Mouse (Mus musculus) brain, embryonic 18.5 days (tissue): ENCODE data around the gene Tekt3.

Source experiments
- DNase-seq: peaks from one replicate; pipeline ENCODE4 v3.0.0-alpha.2; 2012; ENCODE audit warnings: low read depth, low spot score

Tekt3 gene

DNA sequence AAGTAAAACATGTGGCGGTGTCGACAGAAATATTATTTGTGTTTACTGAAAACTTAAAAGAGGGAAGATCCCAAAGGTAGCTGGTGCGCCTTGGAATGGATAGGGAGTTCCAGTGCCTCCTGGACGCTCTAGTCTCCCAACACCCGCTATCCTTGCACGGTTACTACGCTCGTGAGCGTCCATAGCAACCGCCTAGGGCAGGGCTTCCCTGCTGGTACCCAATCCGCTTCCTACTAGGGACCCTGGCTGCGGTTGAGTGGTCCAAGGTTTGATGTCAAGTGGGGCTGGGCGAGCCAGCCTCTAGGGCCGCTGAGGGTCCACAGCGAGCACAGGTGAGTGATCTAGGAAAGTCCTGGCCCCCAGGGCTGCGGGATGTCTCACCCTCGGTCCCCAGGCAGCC is at the start of gene Tekt3:
Tekt3 (plus strand) TSS at position 209 of the 400 bp plus-strand sequence.
- no peak for DNase-seq

DNA sequence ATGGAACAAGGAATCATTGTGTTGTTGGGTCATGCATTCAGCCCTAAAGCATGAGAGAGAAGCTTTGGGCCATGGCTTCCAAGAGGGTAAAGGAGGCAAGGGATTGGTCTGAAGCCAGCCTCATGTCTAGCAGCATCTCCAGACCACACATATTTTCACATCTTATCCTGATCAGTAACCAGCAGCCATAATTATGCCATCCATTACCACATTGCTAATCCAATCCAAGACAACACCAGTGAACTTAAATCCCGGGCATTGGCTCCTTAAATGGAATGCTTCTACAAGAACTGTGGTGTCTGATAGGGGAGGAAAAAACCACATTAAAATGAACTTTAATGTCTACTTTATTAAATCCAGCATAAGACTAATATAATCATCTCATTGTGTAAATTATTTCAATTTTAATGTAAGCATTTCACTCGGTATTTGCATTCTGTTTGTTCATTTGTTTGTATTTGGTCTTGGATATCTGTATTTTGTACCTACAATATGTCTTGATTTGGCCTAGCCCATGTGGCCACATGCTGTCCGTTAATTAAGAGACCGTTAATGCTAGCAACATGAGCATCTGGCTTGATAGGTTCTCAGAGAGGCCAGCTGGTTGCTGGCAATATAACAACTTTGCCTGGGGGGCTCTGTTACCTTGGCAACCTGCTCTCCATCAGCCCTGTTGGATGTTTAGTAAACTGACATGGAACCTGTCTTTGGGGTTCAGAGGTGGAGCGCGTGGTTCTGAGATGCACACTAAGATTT is 43.9 kb upstream of the Tekt3 start:
- no peak for DNase-seq

DNA sequence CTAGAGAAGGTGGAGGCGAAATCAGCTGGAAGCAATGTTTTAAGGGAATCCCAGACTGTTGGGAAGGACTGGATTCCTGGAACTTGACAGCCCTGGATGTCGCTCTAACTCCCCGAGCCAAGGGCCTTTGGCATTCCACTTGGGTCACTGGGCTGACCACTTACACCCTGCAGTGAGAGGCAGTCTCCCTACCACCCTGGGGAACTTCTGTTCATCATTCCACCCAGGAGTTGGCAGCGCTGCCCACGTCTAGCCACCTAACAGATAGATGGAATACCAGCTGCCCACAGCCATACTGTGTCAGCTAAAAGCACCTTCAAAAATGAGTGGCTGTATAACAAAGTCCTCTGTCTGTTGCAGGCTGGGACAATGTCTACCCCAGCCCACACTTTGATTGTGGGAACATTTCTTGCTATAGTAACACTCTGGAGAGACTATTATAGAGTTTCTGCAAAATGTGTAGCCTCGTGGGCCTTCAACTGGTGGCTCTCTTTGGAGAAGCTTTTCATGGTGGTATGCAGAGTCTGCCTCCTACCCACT is 43.3 kb upstream of the Tekt3 start:
- no peak for DNase-seq

DNA sequence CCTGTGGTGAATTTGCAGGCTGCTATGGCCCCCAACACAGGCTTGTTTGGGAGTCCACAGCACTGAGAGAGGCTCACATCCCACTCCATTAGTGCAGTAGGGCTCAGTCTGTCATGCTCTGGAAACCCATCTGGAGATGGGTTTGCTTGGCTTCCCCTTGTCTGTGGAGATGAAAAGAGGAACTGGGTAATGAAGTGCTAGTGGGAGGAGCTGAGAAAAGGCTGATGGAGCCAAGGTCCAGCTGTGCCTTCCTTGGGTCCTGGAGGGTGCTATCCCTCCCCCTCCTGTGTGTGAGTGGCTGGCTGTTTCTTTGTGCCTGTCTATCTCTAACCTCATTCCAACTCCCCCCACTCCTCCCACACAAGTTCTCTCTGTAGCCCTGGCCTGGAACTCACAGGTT is 40.8 kb upstream of the Tekt3 start:
- DNase-seq = no peak

DNA sequence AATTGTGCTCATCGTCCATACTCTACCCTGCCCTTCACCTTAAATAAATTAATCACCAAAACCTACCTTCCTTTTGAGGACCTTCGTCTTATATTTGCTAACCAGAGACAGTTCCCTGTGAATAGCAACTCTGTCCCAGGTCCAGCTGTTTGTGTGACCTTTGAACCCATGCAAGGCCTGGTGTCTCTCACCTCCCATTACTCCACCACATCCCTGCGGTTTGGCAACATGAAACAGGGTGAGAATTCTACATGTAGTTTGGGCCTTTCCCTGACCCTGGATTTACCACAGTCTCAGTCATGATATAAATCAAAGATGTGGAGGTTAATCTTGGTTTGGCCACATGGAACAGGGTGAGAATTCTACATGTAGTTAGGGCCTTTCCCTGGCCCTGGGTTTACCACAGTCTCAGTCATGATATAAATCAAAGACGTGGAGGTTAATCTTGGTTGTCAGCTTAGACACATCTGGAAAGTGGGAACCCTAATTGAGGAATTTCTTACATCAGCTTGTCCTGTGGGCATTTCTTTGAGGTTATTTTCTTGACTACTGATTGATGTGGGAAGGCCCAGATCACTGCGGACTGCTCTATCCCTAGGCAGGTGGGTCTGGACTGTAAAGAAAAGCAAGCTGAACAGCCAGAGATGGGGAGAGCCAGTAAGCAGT is 40.2 kb upstream of the Tekt3 start:
- DNase-seq = no peak

DNA sequence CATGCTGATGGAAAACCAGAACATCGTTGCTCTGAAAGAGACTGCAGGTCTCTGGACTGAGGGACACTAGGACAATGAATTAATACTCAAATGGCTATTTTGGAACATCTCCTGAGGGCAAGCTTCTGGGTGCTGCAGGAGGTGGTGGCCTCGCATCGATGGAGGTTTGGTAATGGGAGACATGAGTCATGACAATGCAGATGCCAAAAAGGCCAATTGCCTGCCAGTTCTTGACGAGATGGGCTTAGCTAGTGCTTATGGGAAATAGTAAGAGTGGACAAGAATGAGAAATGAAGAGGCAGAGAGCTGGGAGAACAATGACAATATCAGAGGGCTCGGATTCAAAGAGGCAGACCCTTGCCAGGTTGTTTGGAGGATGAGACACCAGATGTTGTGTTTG is 38.0 kb upstream of the Tekt3 start:
- no peak for DNase-seq

DNA sequence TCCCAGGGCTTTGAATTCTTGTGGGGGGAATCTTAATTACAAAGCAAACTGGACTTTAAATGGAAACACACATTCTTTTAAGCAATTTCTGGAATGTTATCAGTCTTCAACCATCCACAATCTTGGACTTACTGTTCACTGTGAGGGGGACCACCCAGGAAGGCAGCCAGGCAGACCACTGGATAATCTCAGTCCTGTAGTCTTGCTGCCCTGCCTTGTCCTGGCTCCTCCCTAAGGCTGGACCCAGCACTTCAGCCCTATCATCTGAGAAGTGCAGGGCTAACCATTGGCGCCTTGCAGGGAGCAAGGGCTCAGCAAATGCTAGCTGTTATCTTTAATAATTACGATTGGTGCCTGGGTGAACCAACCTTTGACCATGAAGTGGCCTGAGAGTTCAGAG is 37.3 kb upstream of the Tekt3 start:
- no peak for DNase-seq

DNA sequence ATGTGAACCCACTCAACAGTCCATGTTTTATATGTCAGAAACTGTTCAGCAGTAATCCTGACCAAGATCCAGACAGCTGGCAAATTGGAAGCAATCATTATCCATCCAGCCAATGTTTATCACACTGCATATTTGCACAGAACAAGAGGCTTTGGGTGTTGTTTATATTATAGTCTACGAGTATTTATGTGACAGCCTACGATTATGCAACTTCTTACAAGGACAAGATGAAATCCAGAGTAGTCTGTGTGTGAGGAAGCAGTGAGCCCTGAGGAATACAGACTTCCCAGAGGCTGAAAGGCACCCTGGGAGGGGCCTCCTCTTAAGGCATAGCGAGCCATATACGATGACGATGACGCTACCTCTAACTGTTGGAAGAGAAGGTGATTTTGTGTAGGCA is 36.0 kb upstream of the Tekt3 start:
- DNase-seq = peak; percentile 45

DNA sequence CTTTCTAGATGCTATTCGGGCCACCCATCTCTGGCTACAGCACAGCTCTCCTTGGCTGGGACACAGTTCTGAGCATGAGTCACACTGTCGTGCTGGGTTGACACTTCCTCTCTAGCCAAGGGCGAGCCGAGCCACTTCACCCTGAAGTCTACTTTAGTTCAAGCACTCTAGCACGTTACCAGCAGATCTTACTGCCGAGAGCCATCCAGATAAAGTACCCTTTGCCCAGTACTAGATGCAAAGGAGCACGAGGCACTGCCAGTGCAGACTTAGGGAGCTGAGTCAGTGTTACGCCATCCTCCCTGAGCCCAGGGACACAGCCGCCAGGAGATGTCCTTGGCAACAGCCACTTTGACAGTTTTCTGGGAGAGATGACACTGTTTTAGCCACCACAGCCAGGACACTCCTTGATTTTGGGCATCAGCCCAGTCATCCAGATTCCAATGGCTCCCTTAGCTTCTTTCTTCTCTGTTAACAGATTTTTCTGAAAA is 34.8 kb upstream of the Tekt3 start:
- DNase-seq = no peak

DNA sequence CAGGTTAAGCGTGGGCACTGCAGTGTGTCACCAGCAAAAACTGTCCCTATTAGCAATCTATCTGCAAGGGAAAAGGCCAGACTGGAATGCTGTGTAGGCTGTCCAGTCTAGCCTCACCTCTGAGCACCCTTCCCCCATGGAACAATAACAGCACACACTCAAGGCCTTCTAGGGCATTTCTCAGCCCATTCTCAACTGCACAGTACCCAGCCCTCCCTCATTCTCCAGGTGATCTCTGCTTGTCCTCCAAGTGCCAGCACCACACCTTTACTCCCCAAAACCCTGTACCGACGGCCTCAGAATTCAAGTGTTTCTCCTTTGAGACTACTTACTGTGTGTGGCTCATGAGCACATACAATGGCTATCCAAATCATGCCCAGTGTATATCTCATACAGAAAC is 33.3 kb upstream of the Tekt3 start:
- no peak for DNase-seq

DNA sequence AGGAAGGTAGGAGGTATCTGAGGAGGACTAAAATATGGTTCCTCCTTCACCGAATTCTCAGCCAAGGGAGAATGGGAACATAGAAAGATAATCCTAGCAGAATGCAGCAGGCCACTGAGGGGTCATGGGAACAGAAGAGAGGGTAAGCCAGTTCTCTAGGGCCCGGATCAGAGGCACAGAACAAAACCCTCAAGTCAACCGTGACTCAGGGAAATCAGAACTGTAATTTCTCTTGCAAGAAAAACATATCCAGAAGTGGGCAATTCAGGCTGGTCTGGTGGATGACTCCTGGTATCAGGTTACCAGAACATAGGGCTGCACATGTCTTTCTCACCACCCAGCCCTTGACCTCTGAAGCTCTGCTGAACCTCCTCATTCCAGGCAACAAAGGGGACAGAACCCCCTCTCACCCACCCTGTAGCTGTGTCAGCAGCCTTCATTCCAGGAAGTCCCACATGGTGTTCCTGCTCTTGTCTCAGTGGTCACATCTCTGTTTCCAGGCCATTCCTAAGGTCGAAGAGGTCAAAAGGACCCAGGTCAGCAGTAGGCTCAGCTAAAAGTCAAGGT is 32.2 kb upstream of the Tekt3 start:
- DNase-seq = no peak

DNA sequence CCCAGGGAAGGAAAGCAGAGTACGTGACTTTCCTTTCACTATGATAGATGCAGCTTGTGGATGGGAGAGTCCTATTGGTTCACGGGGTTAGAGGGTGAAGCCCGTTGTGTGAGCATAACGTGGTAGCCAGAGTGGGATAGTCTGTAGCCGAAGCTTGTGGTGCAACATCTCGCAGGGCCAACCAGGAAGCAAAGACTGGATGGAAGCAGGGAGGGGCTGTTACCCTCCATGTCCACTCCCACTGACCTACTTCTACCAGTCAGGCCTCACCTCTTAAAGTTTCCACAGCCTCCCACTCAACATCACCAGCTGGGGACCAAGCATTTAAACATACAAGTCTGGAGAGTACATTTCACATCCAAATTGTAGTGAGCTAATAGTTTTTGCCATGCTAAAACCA is 31.7 kb upstream of the Tekt3 start:
- no peak for DNase-seq

DNA sequence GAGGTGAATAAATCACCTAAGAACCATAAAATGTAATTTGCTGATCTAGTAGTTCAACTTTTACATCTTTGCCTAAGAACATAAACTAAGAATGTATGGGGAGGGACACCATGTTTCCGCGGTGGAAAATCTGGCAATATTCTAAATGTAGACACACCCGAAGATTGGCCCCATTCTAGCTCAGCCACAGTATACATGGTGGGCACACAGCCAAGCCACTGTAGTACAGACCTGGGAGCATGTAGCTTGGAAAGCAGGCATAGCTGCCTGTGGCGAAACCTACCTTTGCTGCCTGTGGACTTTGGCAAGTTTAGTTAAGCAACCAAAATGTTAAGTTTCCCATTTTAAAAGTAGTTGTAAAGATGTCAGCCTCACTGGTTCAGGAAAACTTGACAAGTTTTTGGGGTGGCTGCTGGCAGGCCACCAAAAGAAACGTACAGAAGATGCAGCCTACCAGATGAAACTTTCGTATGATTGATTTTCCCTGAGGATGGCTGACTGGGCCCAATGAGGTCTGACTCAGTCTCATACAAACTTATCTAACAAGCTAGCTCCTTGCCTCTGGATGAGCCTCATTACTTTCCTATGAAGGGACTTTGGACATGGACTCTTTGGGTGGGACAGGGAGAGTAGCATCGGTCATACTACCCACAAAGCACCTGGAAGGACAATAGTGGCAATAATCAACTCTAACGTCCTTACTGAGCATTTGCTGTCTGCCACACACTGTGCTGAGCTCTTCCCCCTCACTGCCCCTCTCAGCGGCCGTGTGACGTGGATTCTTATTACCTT is 25.8 kb upstream of the Tekt3 start:
- DNase-seq = no peak

DNA sequence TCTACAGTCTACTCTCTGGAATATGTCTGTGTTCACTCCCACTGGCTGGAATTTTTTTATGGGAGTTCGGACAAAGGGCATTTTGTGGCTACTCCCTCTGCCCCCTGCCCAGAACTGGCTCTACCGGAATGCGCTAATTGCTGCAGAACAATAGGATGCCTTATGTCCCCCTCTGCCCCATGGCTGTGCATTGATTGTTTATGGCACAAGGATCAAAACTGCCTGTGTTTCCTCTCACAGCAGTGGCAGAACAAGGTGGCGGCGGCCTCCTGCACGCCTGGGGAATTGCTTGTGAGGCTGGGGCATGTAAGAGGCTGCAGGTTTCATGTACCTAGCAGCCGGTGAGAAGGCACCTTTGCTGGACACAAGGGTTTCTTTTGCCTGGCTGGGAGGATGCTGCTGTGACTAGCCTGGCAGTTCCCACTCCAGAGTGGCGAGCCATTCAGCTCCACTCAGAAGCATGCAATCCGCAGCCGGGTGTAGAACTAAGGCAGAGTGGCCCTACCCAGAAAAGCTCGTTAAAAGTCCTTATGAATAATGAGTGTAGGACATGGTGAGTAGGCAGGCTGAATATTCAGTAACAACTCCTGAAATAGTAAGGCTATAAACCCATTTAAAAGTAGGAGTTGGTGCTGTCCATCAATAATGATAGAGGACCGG is 21.3 kb upstream of the Tekt3 start:
- DNase-seq = no peak

DNA sequence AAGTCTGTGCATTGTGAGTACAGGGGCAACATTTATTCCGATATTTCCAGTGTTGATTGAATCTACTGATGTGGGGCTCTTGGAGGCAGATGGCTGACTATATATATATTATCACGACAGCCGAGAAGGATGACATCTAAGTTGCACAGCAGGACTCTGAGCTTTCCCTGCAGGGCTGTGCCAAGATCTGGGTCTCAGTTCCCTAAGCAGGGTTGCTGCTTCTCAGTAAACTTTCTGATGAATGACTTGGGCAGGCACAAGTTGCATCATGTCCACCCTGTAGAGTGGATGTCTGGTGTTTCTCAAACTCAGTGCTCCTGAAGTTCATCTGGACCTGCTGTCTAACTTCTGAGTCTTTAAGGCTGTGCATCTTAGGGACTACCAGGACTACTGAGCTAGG is 15.7 kb upstream of the Tekt3 start:
- no peak for DNase-seq

DNA sequence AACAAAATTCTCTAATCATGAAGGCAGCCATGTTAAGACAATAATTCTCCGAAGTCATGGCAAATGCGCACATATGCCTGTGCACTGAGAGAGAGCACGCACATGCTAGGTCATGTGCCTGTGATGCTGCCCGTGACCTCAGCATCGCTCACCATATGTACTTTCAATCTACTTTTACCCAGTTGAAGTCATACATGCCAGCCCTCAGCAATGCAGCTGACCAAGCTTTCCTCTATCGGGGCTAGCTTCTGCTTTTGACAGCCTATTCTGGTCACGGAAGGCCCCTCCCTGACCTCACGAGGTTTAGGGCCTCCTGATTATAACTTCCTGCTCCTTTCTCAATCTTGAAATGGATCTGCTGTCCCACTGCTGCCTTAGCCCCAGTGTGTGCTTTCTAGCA is 15.1 kb upstream of the Tekt3 start:
- no peak for DNase-seq

DNA sequence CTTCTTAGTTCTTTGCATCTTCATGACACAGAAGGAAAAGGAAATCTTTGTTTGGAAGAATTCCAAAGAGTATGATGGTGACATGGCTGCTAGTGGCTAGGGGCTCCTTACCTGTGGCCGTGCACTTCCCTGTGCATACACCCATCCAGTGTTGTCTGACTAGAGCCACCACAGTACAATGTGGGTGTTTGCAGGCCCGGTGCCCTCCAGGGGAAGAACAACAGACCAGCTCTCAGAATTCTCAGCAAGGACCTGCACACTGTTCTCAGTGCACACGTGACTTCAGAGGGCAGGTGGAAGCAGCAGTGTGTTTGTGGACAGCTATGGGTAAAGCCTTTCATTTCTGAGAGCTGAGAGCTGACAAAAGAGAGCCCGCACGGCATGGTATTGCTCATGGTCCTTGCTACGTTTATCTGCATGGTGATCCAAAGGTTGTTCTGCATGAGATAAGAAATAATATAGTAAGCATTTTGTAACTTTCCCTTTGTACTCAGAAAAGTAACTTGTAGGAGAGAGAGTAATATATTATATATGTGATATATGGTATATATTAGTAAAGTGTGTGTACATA is 11.0 kb upstream of the Tekt3 start:
- no peak for DNase-seq

DNA sequence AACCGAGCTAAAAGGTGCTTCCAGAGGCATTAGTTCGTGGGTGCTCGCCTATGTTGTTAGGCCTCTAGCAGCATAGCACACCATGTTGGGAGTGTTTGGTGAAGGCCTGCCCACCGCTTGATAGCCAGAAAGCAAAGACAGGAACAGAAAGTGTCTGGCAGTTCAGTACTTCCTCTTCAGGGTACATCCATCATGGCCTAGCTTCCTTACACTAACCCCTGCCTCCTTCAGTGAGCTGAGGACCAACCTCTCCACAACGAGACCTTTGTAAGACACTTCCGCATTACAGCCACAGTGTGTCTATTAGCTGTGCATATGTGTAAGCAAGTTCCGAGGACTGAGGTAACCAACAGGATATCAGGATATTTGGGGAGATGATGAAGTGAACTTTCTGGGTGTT is 10.4 kb upstream of the Tekt3 start:
- no peak for DNase-seq

DNA sequence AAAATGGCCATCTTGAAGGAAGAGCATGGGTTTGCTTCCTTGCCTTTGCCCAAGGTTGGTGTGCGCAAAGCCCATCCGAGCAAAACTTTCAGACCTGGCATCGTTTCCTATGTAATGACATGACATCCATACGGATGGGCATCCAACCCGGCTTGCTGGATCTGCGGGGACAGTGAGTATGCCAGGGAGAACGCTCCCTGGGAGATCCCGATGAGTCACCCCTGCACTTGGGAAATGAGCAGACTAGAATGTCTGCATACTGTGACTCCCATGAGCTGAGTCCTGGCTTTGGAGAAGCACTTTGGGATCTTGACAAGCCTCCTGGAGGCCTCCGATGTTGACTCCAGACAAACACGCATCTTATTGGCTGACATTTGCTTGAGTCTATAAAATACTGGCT is 9.5 kb upstream of the Tekt3 start:
- DNase-seq = no peak

DNA sequence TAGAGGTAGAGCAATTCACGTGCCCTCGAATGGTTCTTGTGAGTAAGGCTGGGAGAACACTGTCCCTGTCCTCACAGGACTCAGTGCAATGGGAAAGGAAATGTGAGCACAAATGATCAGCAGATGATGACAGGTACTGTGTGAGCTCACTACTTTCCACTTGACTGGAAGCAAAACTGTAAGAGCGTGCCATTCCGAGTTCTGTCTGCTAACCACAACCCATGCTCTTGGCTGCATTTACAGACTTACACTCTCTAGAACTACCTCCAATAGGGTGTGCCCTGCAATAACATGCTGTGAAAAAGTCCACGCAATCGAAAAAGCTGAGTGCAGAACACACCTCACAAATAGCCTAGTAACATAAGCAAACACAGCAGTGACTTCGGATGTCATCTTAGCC is 5.9 kb upstream of the Tekt3 start:
- no peak for DNase-seq

DNA sequence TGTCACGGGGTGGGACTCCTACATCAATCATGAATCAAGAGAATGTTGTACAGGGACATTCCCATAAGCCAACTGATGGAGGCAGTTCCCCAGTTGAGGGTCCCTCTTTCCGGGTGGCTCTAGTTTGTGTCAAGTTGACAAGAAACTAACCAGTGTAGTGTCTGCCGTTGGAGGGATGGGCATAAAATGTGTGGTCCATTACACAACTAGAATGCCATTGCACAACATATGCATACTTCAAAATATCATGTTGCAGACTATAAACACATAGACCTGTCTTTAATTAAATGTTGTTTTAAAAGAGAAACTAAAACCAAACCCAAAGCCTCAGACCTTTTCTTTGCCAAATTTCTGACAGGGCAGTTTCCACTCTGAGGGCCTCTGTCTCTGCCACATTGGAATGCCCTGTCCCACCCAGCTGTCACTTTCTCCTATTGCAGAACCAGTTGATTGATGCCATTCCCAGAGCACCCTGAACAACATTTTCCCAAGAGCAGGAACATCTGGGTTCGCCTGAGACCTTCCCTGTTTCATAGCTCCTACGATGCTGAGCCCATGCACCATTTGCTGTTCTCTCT is 3.0 kb upstream of the Tekt3 start:
- no peak for DNase-seq
